In the genomic region with DNA sequence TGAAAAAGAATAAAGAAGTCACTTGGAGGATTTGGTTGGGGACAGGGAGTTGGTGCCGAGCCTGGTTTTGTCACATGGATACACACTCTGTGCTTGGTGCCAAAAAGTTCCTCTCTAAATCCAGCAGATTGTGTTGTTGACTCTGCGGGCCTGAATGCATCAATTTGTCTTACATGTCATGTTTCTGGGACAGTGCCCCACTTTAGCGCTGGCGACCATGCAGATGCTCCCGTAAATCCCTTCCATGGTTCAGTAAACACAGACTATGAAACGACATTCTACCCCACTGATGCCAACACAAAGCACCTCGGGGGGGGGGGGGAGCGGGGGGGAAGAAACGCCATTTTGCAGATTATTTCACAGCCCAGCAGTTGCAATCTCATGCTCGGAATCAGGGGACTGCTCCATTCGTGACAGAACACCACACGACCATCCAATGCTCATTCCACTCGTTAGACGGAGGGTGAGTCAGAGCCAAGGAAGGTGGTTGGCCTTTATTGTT, we compare ENCODE assay signal across 11 mouse cellular contexts.
DNase-seq lines count a peak whose midpoint lies in the region; ATAC-seq and TF ChIP-seq lines count a peak whose summit lies in the region.
"Had no signal": no experiment of that assay in that cellular context is flagged by ENCODE, and none has a peak within 500 bp of the region (broad histone marks: within the 10 kb centered on the region; RNA-seq: fewer than 3 reads in every experiment).

No protein-coding gene starts in this region.

- no peak for TF ChIP-seq CTCF in hindbrain, postnatal 0 days (IDR thresholded peaks at IDR 0.05; ENCODE audit: low read depth)
- no peak for TF ChIP-seq CTCF in thymus, adult 2 months (IDR thresholded peaks at IDR 0.05; ENCODE audit: borderline replicate concordance, control insufficient read depth, extremely low read depth, insufficient read depth, low read length, poor library complexity)

- no peak overlapping the region for H3K27ac ChIP-seq in embryonic facial prominence, embryonic 14.5 days (replicated peaks; ENCODE audit: low read depth, low read length)
- no peak overlapping the region; the same call in 1 of the 2 replicates for H3K27ac ChIP-seq in hindbrain, postnatal 0 days
- H3K27ac ChIP-seq in thymus, adult 2 months (ENCODE audit: control insufficient read depth, insufficient read depth, low read length): no peak overlapping the region

- H3K4me3 ChIP-seq in embryonic facial prominence, embryonic 14.5 days (ENCODE audit: low read depth, low read length): no peak overlapping the region
- H3K4me3 ChIP-seq in hindbrain, postnatal 0 days (ENCODE audit: low read length): no peak overlapping the region
- no peak overlapping the region for H3K4me3 ChIP-seq in thymus, adult 2 months (ENCODE audit: control insufficient read depth, insufficient read depth, low read length)

- peak; percentile 74 for ATAC-seq in embryonic facial prominence, embryonic 14.5 days (ENCODE audit: low read depth)
- peak; percentile 98 for ATAC-seq in hindbrain, postnatal 0 days

- H3K9ac ChIP-seq in embryonic facial prominence, embryonic 14.5 days (ENCODE audit: low read depth, low read length): no peak overlapping the region
- no peak overlapping the region for H3K9ac ChIP-seq in hindbrain, postnatal 0 days (replicated peaks; ENCODE audit: low read length)

- no peaks in the 10 kb centered on the region for H3K4me1 ChIP-seq in embryonic facial prominence, embryonic 14.5 days (ENCODE audit: control insufficient read depth, insufficient read depth, low read length)
- H3K4me1 ChIP-seq in hindbrain, postnatal 0 days (ENCODE audit: insufficient read depth, low read length): 0 out of 2 replicates have a peak, but pooled peaks cover 3% of the 10 kb centered on the region
- H3K4me1 ChIP-seq in thymus, adult 2 months (replicated peaks; ENCODE audit: control insufficient read depth, insufficient read depth, low read length): no peaks in the 10 kb centered on the region

- no peaks in the 10 kb centered on the region for H3K27me3 ChIP-seq in embryonic facial prominence, embryonic 14.5 days (replicated peaks; ENCODE audit: control insufficient read depth, insufficient read depth, low read length)
- no peaks in the 10 kb centered on the region for H3K27me3 ChIP-seq in hindbrain, postnatal 0 days (ENCODE audit: insufficient read depth, low read length)
- H3K27me3 ChIP-seq in thymus, adult 2 months (ENCODE audit: control insufficient read depth, insufficient read depth, low read length): no peaks in the 10 kb centered on the region
- H3K27me3 ChIP-seq: CH12.LX had no signal

- peak; percentile 32 for DNase-seq in layer of hippocampus, adult 9-11 months
- DNase-seq in layer of hippocampus, postnatal 14 days (ENCODE audit: low spot score in 2 of 2): no peak
- DNase-seq in embryonic facial prominence, embryonic 14.5 days (ENCODE audit: low spot score): peak; percentile 43
- peak; percentile 83 for DNase-seq in hindbrain, postnatal 0 days (ENCODE audit: low spot score)
- DNase-seq in retina, postnatal 1 day: peak; percentile 97
- no peak for DNase-seq in thymus, postnatal 4 days
- no peak for DNase-seq in left cerebral cortex, adult 9 months (ENCODE audit: low spot score in 2 of 2)
- DNase-seq in thymus, adult 2 months: no peak
- DNase-seq: liver; thymus, adult 18-20 months had no signal

- no peaks in the 10 kb centered on the region for H3K36me3 ChIP-seq in embryonic facial prominence, embryonic 14.5 days (ENCODE audit: control insufficient read depth, insufficient read depth, low read length)
- H3K36me3 ChIP-seq in hindbrain, postnatal 0 days (ENCODE audit: insufficient read depth, low read length): no peaks in the 10 kb centered on the region
- H3K36me3 ChIP-seq in thymus, adult 2 months (ENCODE audit: control insufficient read depth, insufficient read depth, low read length): no peaks in the 10 kb centered on the region

- no peak for TF ChIP-seq POLR2A in thymus, adult 2 months (IDR thresholded peaks at IDR 0.05; ENCODE audit: control insufficient read depth, extremely low read depth, insufficient read depth, low read length, poor library complexity)

- no peak overlapping the region for H3K4me2 ChIP-seq in embryonic facial prominence, embryonic 14.5 days (ENCODE audit: low read depth, low read length)
- H3K4me2 ChIP-seq in hindbrain, postnatal 0 days (ENCODE audit: low read depth, low read length): peak overlapping the region; percentile 19; the same call in 1 of the 2 replicates

- WGBS in embryonic facial prominence, embryonic 14.5 days: 78% methylated on average over 14 of the region's 14 CpGs
- 16% methylated on average over 13 of the region's 14 CpGs for WGBS in hindbrain, postnatal 0 days
- 88% methylated on average over 14 of the region's 14 CpGs for WGBS in thymus, adult 2 months

- H3K9me3 ChIP-seq in embryonic facial prominence, embryonic 14.5 days (ENCODE audit: control insufficient read depth, low read length): no peaks in the 10 kb centered on the region
- H3K9me3 ChIP-seq in hindbrain, postnatal 0 days (ENCODE audit: low read length): no peaks in the 10 kb centered on the region

Comparison
In these comparisons a context has a peak if more than half of its experiments do, and no peak if none do; other contexts are left out.
1. DNase-seq: peak in layer of hippocampus, adult 9-11 months (single experiment), embryonic facial prominence, embryonic 14.5 days (single experiment), hindbrain, postnatal 0 days (single experiment) and retina, postnatal 1 day (single experiment); none in layer of hippocampus, postnatal 14 days (0 of 2), thymus, postnatal 4 days (single experiment), left cerebral cortex, adult 9 months (0 of 2) and thymus, adult 2 months (single experiment).